Mouse (Mus musculus) kidney, embryonic 15.5 days (tissue): ENCODE measurements at regions not wholly inside any gene's neighbourhood (a gene's known extent, or its start where the extent isn't known, plus 50 kb on each side); places are given as distances from the start of the nearest gene placed in this dataset.
A peak's percentile ranks its signal among the peaks of the same experiment; 100 is the strongest.

Experiments used
- ATAC-seq: fragments of 200-750 bp; cut with Nextera tagmentation; replicated peaks from 2 replicates; pipeline ENCODE4 v1.8.0; 2017; ENCODE audit warnings: moderate TSS enrichment; ENCODE audit not compliant: low FRiP score
- H3K27ac ChIP-seq: fragments of 300-500 bp; sonication (generic); 2 replicates; pipeline ENCODE4 v1.5.1; 2015; ENCODE audit warnings: mild to moderate bottlenecking, inconsistent platforms
- H3K27me3 ChIP-seq: fragments of 300-500 bp; sonication (generic); 2 replicates; pipeline ENCODE4 v1.6.1; 2015; ENCODE audit warnings: inconsistent platforms
- H3K36me3 ChIP-seq: fragments of 300-500 bp; sonication (generic); 2 replicates; pipeline ENCODE4 v1.6.1; 2015; ENCODE audit warnings: inconsistent platforms
- H3K4me1 ChIP-seq: fragments of 300-500 bp; sonication (generic); 2 replicates; pipeline ENCODE4 v1.6.1; 2015; ENCODE audit warnings: inconsistent platforms
- H3K4me2 ChIP-seq: fragments of 300-500 bp; sonication (generic); 2 replicates; pipeline ENCODE4 v1.6.1; 2015; ENCODE audit warnings: moderate library complexity, mild to moderate bottlenecking, inconsistent platforms
- H3K4me3 ChIP-seq: fragments of 300-500 bp; sonication (generic); replicated peaks from 2 replicates; pipeline ENCODE4 v1.5.1; 2015; ENCODE audit warnings: mild to moderate bottlenecking, inconsistent platforms
- H3K9ac ChIP-seq: fragments of 300-500 bp; sonication (generic); 2 replicates; pipeline ENCODE4 v1.6.1; 2015; ENCODE audit warnings: mild to moderate bottlenecking, inconsistent platforms
- H3K9me3 ChIP-seq: fragments of 300-500 bp; sonication (generic); replicated peaks from 2 replicates; pipeline ENCODE4 v1.6.1; 2016; ENCODE audit warnings: inconsistent platforms
- WGBS: fragments of 180-500 bp; shearing (Covaris S2); methylation state at CpG from one replicate; pipeline ENCODE4 v1.1.7; 2015; ENCODE audit warnings: mixed read lengths; 5-methylcytosine and 5-hydroxymethylcytosine counted together

GRCm38 (mm10) chr7:129903126-129903525, 311.5 kb downstream of the Wdr11 start:
- Histone ChIP-seq H3K4me2 (no peak overlapping the region), H3K4me1 (no peaks in the 10 kb centered on the region; the same call in 1 of the 2 replicates), H3K27ac (no peak overlapping the region), H3K36me3 (no peaks in the 10 kb centered on the region), H3K9ac (no peak overlapping the region), H3K9me3 (no peaks in the 10 kb centered on the region), H3K4me3 (no peak overlapping the region), H3K27me3 (no peaks in the 10 kb centered on the region)
- 60% methylated on average over 5 of the region's 5 CpGs for WGBS
- ATAC-seq = no peak

DNA sequence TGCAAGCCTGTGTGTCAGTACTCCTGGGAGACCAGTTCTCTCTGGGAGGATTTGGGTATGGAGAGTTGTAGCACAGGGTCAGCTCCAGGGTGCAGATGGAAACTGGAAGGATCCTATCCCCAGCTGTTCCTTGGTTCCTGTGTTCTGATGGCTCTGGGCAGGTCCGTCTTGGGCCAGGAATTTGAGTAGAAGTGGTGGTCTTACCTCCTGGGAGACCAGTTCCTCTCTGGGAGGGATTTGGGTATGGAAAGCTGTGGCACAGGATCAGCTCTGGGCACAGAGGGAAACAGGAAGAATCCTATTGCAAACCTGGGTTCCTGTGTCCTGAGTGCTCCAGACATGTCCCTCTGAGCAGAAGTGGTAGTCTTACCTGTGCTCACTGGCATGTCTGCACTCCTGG, 314.5 kb downstream of the Wdr11 start:
- H3K4me2 ChIP-seq = no peak overlapping the region
- H3K4me1 ChIP-seq = peaks cover 8% of the 10 kb centered on the region
- WGBS = 89% methylated on average over 1 of the region's 1 CpGs
- no peak overlapping the region for H3K4me3 ChIP-seq
- no peaks in the 10 kb centered on the region for H3K27me3 ChIP-seq
- no peak overlapping the region for H3K27ac ChIP-seq
- H3K9ac ChIP-seq = no peak overlapping the region
- no peak for ATAC-seq
- H3K9me3 ChIP-seq = no peaks in the 10 kb centered on the region
- H3K36me3 ChIP-seq = no peaks in the 10 kb centered on the region

- no peak for ATAC-seq
- no peak overlapping the region for H3K9ac ChIP-seq
- 88% methylated on average over 5 of the region's 5 CpGs for WGBS
- no peak overlapping the region for H3K27ac ChIP-seq
- H3K27me3 ChIP-seq = no peaks in the 10 kb centered on the region
- H3K9me3 ChIP-seq = no peaks in the 10 kb centered on the region
- H3K4me2 ChIP-seq = no peak overlapping the region
- peaks cover 8% of the 10 kb centered on the region for H3K4me1 ChIP-seq
- no peaks in the 10 kb centered on the region for H3K36me3 ChIP-seq
- no peak overlapping the region for H3K4me3 ChIP-seq
Observed at GRCm38 (mm10) chr7:129908826-129909225, 317.2 kb downstream of the Wdr11 start.

DNA sequence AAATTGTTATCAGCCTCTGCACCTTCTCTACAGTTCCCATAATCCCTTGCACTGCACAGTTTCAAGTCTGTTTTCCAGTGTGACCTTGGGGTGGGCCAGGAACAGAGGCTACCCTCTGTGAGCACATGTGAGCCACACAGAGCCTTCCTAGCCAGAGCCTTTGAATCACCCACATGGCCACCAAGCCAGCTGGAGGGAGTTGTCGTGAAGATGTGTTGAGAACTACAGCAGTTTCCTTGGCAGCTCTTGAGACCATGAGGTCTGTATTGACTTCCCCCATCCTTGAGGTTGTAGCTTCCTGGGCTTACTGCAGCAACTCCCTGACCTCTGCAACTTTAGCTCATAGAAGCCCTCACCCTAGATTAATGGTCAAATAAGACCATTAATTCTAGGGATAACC, 318.1 kb downstream of the Wdr11 start:
- WGBS = 87% methylated on average over 1 of the region's 1 CpGs
- Histone ChIP-seq H3K27me3 (no peaks in the 10 kb centered on the region), H3K9me3 (no peaks in the 10 kb centered on the region), H3K4me3 (no peak overlapping the region), H3K4me2 (no peak overlapping the region), H3K36me3 (no peaks in the 10 kb centered on the region), H3K27ac (no peak overlapping the region), H3K9ac (no peak overlapping the region), H3K4me1 (peaks cover 8% of the 10 kb centered on the region)
- no peak for ATAC-seq

GRCm38 (mm10) chr7:129910826-129911225, 319.2 kb downstream of the Wdr11 start:
- Histone ChIP-seq H3K9ac (no peak overlapping the region), H3K36me3 (no peaks in the 10 kb centered on the region), H3K4me1 (peaks cover 8% of the 10 kb centered on the region), H3K27me3 (no peaks in the 10 kb centered on the region), H3K9me3 (no peaks in the 10 kb centered on the region), H3K4me3 (no peak overlapping the region), H3K4me2 (no peak overlapping the region), H3K27ac (peak overlapping the region; percentile 24; the same call in 1 of the 2 replicates)
- WGBS = 32% methylated on average over 3 of the region's 3 CpGs
- ATAC-seq = no peak

DNA sequence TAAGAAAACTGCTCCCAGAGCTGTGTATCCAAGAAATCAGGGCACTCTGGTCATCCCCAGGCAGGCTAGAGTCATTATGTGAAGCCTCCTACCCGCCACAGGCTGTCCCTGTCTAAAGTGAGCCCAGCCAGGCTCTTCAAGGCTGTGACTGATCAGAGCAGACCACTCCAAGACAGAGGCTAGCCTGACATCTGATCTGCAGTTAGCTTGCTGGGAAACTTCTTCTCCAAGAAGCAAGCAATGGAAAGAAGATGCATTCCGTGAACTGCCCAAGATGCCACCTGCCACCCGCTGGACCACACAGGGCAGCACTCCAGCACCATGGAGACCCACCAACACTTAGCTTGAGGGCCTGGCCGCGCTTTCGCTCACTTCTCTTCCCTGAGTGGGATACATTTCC, 323.2 kb downstream of the Wdr11 start:
- H3K27ac ChIP-seq = no peak overlapping the region
- no peak overlapping the region for H3K9ac ChIP-seq
- no peaks in the 10 kb centered on the region for H3K9me3 ChIP-seq
- 89% methylated on average over 6 of the region's 6 CpGs for WGBS
- ATAC-seq = no peak
- H3K4me2 ChIP-seq = no peak overlapping the region
- H3K27me3 ChIP-seq = no peaks in the 10 kb centered on the region
- H3K36me3 ChIP-seq = no peaks in the 10 kb centered on the region
- H3K4me3 ChIP-seq = no peak overlapping the region
- peaks cover 18% of the 10 kb centered on the region for H3K4me1 ChIP-seq

DNA sequence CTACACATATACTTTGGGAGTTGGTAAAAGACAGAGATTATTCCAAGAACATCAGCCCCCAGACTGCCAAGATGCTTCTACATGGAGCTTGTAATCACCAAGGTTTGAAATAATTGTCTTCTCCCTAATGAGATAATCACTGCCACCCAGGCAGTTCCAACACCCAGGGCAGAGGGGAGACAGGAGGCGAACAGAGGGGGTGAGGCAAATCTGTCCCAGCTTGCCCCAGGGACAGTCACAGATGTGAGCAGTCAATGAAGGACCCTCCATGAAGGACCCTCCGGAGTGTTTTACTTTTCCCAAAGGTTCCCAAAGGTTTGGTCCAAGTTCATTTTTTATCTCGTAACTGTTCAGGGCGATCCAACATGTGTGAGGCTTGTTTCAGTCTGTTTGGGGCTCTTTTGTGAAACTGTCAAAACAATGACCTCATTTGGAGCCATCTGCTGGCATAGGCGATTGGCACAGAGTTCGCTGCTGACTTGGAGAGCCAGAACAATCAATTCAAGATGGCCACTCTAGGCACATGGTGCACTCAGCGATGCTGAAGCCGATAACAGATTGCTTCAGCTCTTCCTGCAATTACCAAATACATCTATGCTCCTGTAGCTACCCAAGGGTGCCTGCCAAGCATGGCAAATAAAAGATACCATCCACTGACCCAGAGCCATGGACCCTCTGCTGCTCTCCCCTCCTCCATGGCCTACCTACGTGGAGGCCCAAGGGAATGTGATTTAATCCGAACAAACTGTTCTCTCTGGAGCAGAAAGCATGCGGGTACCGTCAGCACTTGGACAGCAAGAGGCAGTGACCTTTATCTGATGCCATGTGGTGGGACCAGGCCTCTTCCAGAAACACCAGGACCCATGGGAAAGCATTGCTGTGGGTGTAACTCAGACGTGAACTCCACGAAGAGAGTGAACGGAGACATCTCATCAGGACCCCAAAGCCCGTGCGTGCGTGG, 326.9 kb downstream of the Wdr11 start:
- H3K4me2 ChIP-seq = no peak overlapping the region
- H3K4me1 ChIP-seq = peaks cover 10% of the 10 kb centered on the region
- no peak for ATAC-seq
- H3K9ac ChIP-seq = no peak overlapping the region
- no peaks in the 10 kb centered on the region for H3K9me3 ChIP-seq
- H3K27ac ChIP-seq = no peak overlapping the region; the same call in 1 of the 2 replicates
- H3K4me3 ChIP-seq = no peak overlapping the region
- WGBS = 77% methylated on average over 18 of the region's 18 CpGs
- H3K36me3 ChIP-seq = no peaks in the 10 kb centered on the region
- H3K27me3 ChIP-seq = no peaks in the 10 kb centered on the region

DNA sequence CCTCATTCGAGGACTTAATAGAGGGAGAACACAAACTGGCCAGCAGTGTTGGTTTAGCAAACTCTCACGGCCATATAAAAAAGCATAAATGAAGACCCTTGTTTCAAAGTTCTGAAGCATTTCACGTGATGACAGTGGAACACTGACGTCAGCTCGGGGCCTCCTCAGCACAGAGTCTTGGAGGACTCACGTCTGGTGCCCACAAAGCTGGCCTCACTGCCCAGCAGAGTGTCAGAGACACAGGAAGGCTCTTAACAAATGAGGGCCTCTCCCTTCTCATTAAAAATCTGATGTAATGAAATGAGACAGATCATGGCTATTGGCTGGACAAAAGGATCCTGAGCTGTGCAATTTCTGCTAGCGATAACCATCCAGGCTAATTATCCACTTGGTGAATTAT, 330.6 kb downstream of the Wdr11 start:
- Histone ChIP-seq H3K9ac (no peak overlapping the region), H3K4me1 (peaks cover 10% of the 10 kb centered on the region), H3K4me2 (no peak overlapping the region), H3K27ac (no peak overlapping the region), H3K9me3 (no peaks in the 10 kb centered on the region), H3K27me3 (no peaks in the 10 kb centered on the region), H3K4me3 (no peak overlapping the region), H3K36me3 (no peaks in the 10 kb centered on the region)
- 73% methylated on average over 7 of the region's 7 CpGs for WGBS
- ATAC-seq = no peak

DNA sequence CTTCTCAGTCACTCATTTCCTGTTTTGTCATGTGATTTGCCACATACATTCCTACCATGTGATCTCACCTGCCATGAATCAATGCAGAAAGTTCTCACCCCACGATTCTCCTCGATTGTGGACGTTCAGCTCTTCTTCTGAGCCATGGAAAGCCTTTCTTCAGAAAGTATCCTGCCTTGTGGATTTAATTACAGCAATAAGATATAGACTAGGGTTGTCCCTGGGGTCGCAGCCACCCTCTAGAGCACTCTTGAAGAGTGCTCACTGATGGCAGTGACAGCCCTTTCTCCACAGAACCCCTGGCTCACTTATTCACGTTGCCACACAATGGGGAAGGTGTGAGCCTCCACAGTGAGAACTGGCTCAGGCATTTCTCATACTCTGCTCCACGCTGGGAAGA, 345.1 kb downstream of the Wdr11 start:
- Histone ChIP-seq H3K27me3 (no peaks in the 10 kb centered on the region), H3K4me3 (no peak overlapping the region), H3K9ac (no peak overlapping the region), H3K4me1 (peaks cover 6% of the 10 kb centered on the region), H3K27ac (no peak overlapping the region), H3K9me3 (no peaks in the 10 kb centered on the region), H3K36me3 (no peaks in the 10 kb centered on the region), H3K4me2 (no peak overlapping the region)
- 76% methylated on average over 6 of the region's 6 CpGs for WGBS
- ATAC-seq = no peak

GRCm38 (mm10) chr7:129937715-129938114, 346.1 kb downstream of the Wdr11 start:
- Histone ChIP-seq H3K36me3 (no peaks in the 10 kb centered on the region), H3K4me3 (no peak overlapping the region), H3K27ac (no peak overlapping the region), H3K9ac (no peak overlapping the region), H3K4me2 (no peak overlapping the region), H3K4me1 (peaks cover 6% of the 10 kb centered on the region), H3K27me3 (no peaks in the 10 kb centered on the region), H3K9me3 (no peaks in the 10 kb centered on the region)
- no peak for ATAC-seq
- 83% methylated on average over 6 of the region's 6 CpGs for WGBS

DNA sequence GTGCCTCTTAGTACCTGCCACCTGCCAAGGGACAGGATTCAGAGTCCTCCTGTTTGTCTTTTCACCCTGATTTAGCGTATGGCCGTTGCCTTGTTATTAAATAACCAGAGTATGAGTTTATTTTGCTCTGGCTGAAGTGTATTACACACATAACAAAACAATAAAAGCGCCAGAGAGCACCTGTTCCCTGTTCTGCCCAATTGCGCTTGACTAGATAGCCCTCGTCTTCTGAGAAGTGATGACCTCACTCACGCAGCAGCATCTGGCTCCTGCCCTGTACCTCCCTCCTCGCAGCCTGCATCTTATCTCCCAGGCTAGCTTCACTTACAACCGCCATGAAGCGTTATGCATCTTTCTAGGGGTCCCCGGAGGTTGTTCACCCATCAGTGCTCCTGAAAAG, 346.5 kb downstream of the Wdr11 start:
- peaks cover 6% of the 10 kb centered on the region for H3K4me1 ChIP-seq
- WGBS = 72% methylated on average over 10 of the region's 10 CpGs
- no peak overlapping the region for H3K27ac ChIP-seq
- H3K36me3 ChIP-seq = no peaks in the 10 kb centered on the region
- no peaks in the 10 kb centered on the region for H3K9me3 ChIP-seq
- no peaks in the 10 kb centered on the region for H3K27me3 ChIP-seq
- no peak overlapping the region for H3K4me2 ChIP-seq
- H3K4me3 ChIP-seq = no peak overlapping the region
- ATAC-seq = no peak
- no peak overlapping the region for H3K9ac ChIP-seq

DNA sequence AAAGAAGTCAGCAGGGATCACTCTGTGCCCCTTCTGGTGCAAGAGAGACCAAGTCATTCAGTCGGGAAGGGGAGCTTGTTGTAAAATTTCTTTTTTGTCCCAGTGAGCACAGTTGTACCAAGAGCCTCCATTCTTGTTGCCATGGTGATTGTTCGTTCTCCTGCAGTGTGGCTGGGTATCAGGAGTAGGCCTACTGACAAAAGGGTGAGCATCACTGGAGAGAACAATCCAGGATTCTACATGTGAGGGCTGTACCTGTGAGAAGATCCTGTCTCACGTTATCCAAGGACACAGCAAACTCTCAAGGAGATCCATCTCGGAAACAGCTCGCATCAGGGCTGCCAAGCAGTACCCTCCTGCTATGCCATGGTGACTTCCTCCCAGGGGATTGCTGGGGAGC, 347.6 kb downstream of the Wdr11 start:
- 90% methylated on average over 5 of the region's 5 CpGs for WGBS
- Histone ChIP-seq H3K4me3 (no peak overlapping the region), H3K4me2 (no peak overlapping the region), H3K27ac (no peak overlapping the region), H3K9me3 (no peaks in the 10 kb centered on the region), H3K36me3 (no peaks in the 10 kb centered on the region), H3K27me3 (no peaks in the 10 kb centered on the region), H3K9ac (no peak overlapping the region), H3K4me1 (peaks cover 6% of the 10 kb centered on the region)
- ATAC-seq = no peak
